Mouse (Mus musculus): Measurements from ENCODE around the gene Sesn3. TPM values are rescaled to one million over a fixed set of nuclear protein-coding genes. Genes with fewer than 3 reads are reported as not detected.
A peak's percentile ranks its signal among the peaks of the same experiment; 100 is the strongest.

The Sesn3 gene
- polyA plus RNA-seq, 1 experiment: 36.7 TPM

DNA sequence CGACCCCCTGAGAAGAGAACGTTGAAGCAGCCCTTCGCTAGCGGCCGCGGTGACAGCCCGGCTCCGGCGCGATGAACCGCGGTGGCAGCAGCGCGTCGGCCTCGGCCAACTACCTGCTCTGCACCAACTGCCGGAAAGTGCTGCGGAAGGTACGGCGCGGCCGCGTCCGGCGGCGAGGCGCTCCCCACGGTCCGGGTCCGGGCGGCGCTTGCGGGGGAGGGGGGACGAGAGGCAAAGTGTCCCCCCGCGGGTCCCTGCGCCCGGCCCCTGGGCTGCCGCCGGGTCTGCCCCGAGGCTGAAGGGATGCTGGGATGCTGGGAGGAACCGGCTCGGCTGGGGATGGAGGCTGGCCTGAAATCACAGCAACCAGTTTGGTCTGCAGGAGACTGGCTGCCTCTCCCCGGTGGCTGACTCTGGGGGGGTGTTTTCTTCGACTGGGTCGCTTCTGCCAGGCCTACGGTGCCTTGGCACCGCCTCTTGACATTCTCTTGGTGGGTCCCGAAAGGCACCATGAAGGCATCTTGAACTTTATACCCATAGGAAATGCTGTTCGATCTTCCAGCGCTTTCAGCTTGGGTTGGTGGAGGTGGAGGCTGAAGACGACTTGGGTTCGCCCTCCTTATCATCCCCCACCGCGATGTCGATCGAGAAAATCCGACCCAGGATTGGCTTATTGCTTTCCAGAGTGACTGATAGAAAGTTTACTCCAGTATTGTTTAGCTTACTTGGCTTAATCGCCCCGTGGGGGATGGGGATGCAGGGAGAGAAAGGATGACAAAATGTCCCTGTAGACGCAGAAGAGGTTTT, 1.8 kb downstream of the Sesn3 start:
- H3K27ac ChIP-seq (ENCODE audit: insufficient read depth, low read length): peak overlapping the region; percentile 55
- peaks cover 3% of the 10 kb centered on the region; the same call in 1 of the 2 replicates for H3K4me1 ChIP-seq (ENCODE audit: control insufficient read depth, insufficient read depth, low read length)
- no peak for TF ChIP-seq CTCF (IDR thresholded peaks at IDR 0.05; ENCODE audit: extremely low read depth, insufficient read depth, low read length)
- no peak for TF ChIP-seq POLR2A (IDR thresholded peaks at IDR 0.05; ENCODE audit: extremely low read depth, insufficient read depth, low read length)
- peak overlapping the region; percentile 79 for H3K4me3 ChIP-seq (ENCODE audit: insufficient read depth, low read length)

DNA sequence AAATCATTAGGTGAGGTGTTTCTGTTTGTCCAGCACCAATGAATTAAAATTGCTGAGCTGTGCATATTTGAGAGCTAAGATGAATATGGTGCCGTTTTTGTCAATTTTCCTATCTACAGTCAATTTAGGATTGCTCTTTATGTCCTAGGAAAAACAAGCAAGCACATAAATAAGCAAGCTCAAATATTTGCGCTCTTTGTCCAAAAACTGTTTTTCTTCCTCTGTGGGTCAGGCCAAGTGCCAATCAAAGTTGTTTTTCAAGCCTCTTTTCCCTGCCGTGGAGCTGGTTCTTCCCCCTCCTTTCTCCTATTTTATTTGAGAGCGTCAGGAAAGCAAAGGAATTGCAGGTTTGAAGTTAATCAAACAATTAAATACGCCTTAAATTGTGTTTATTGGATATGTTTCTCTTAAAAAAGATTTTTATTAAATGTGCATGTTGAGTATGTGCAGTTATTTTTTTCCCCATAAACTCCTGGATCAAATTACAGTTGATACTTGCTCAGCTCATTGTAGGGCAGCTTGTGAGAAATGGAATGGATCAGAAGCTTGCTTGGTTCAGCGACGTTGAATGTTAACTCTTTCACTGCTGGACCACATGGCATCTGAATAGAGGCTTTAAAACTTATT, 2.6 kb downstream of the Sesn3 start:
- Histone ChIP-seq H3K27ac (ENCODE audit: insufficient read depth, low read length) (no peak overlapping the region), H3K4me3 (ENCODE audit: insufficient read depth, low read length) (peak overlapping the region; percentile 79)

DNA sequence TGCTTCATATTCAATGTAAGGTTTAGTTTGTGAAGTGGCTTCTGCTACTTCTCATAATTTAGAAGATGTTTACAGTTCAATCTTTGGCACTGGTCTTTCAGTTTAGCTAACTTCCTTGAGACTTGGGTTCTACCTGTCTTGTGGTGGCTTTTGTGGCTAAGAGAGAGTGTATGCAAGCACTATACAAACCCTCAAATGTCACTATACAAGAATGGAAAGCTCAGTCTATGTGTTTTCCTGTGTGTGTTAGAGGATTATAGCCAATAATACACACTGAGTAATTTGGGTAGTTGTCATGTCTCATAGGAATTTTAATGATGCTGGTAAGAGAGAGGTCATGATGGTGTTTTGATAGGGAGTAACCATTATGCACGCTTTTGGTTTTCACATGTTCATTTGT, 5.8 kb downstream of the Sesn3 start:
- Histone ChIP-seq H3K27ac (ENCODE audit: insufficient read depth, low read length) (no peak overlapping the region), H3K4me3 (ENCODE audit: insufficient read depth, low read length) (no peak overlapping the region), H3K4me1 (ENCODE audit: control insufficient read depth, insufficient read depth, low read length) (peaks cover 5% of the 10 kb centered on the region)
- TF ChIP-seq CTCF (IDR thresholded peaks at IDR 0.05; ENCODE audit: extremely low read depth, insufficient read depth, low read length): no peak
- TF ChIP-seq POLR2A (IDR thresholded peaks at IDR 0.05; ENCODE audit: extremely low read depth, insufficient read depth, low read length): no peak

More for the DNA sequence above, 2.6 kb downstream of the Sesn3 start:
- peaks cover 3% of the 10 kb centered on the region; the same call in 1 of the 2 replicates for H3K4me1 ChIP-seq (ENCODE audit: control insufficient read depth, insufficient read depth, low read length)
- TF ChIP-seq POLR2A (IDR thresholded peaks at IDR 0.05; ENCODE audit: extremely low read depth, insufficient read depth, low read length) (0 out of 2 replicates have a peak, but pooled peaks have one; percentile 39), CTCF (IDR thresholded peaks at IDR 0.05; ENCODE audit: extremely low read depth, insufficient read depth, low read length) (no peak)

DNA sequence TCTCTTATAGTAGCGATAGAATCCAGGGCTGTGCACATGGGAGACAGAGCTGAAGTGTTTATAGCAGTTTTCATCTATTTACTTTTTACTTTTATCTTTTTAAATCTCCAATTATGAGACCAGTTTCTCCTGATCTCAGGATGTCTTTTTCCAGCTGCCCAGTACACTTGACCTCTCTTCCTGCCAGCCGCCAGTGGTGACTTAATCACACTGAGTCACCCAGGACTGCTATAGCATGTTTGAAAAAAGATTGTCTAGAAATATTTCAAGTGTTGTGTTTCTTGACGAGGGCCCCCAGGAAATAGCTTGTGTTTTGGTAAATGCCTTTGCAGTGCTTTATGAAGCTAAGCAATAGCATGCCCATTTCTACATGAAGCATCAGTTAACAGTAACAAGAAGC, 10.2 kb downstream of the Sesn3 start:
- H3K27ac ChIP-seq (ENCODE audit: insufficient read depth, low read length): no peak overlapping the region
- H3K4me1 ChIP-seq (ENCODE audit: control insufficient read depth, insufficient read depth, low read length): peaks cover 7% of the 10 kb centered on the region
- H3K4me3 ChIP-seq (ENCODE audit: insufficient read depth, low read length): no peak overlapping the region
- no peak for TF ChIP-seq POLR2A (IDR thresholded peaks at IDR 0.05; ENCODE audit: extremely low read depth, insufficient read depth, low read length)
- no peak for TF ChIP-seq CTCF (IDR thresholded peaks at IDR 0.05; ENCODE audit: extremely low read depth, insufficient read depth, low read length)

DNA sequence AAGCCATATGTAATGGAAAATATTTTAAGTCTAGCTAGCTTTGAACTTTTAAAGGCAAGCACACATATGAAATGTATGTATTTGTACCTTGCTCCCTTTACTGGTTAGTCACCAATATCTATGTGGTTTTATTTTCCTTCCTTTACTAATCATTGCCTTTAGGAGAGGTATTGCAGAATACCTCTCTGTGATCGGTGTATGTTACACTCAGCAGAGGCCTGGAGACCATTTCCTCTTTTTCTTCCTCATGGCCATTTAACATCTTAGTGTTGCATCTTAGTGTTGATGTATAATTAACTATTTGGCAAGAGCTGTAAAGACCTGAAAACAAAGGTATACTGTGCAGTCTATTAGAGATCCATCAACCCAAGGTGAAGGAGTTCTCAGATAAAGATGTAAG, 12.4 kb downstream of the Sesn3 start:
- H3K27ac ChIP-seq (ENCODE audit: insufficient read depth, low read length): no peak overlapping the region
- no peak overlapping the region for H3K4me3 ChIP-seq (ENCODE audit: insufficient read depth, low read length)
- peaks cover 5% of the 10 kb centered on the region for H3K4me1 ChIP-seq (ENCODE audit: control insufficient read depth, insufficient read depth, low read length)
- TF ChIP-seq POLR2A (IDR thresholded peaks at IDR 0.05; ENCODE audit: extremely low read depth, insufficient read depth, low read length) (no peak), CTCF (IDR thresholded peaks at IDR 0.05; ENCODE audit: extremely low read depth, insufficient read depth, low read length) (no peak)

- H3K27ac ChIP-seq (ENCODE audit: insufficient read depth, low read length): no peak overlapping the region
- H3K4me1 ChIP-seq (ENCODE audit: control insufficient read depth, insufficient read depth, low read length): peaks cover 5% of the 10 kb centered on the region
- TF ChIP-seq POLR2A (IDR thresholded peaks at IDR 0.05; ENCODE audit: extremely low read depth, insufficient read depth, low read length) (no peak), CTCF (IDR thresholded peaks at IDR 0.05; ENCODE audit: extremely low read depth, insufficient read depth, low read length) (no peak)
- H3K4me3 ChIP-seq (ENCODE audit: insufficient read depth, low read length): no peak overlapping the region
These were observed 13.6 kb downstream of the Sesn3 start for GRCm38 (mm10) chr9:14288500-14288899.

- TF ChIP-seq CTCF (IDR thresholded peaks at IDR 0.05; ENCODE audit: extremely low read depth, insufficient read depth, low read length): no peak
- no peak for TF ChIP-seq POLR2A (IDR thresholded peaks at IDR 0.05; ENCODE audit: extremely low read depth, insufficient read depth, low read length)
- Histone ChIP-seq H3K4me1 (ENCODE audit: control insufficient read depth, insufficient read depth, low read length) (peaks cover 3% of the 10 kb centered on the region), H3K27ac (ENCODE audit: insufficient read depth, low read length) (no peak overlapping the region), H3K4me3 (ENCODE audit: insufficient read depth, low read length) (no peak overlapping the region)
These were observed 19.0 kb downstream of the Sesn3 start for GRCm38 (mm10) chr9:14293866-14294265.

DNA sequence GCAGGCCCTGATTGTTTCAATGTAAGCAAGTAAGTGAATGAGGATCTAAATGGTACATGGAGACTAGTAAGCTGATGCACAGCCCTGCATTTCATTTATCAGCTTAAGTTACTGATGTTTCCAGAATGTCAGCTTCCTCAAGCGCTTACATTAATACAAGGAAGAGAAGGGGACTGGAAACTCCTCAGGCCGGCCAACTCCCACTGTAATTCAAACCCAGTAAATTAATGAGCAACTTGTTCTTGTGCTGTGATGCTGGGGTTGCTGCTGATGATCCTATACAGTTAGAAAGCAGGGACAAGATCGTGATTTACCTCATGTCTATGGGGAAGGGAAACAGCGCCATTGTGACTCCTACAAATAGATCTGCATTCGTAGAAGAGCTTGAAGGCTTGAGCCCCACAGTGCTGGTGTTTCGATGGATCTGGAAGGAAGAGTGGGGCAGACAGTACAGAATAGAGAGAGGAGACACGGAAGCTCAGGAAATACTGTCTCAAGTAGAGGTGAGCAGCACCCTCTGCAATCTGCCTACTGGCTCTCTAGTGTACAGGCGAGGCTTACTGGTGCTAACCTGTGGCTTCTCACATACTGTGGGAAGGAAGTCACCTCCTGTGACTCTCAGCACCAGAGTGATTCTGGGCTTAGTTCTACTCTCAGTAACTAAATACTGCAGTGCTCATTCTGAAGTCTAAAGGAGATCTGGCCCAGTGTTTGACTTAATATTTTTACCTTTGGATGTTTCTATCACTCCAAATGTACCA, 21.0 kb downstream of the Sesn3 start:
- Histone ChIP-seq H3K4me1 (ENCODE audit: control insufficient read depth, insufficient read depth, low read length) (peaks cover 4% of the 10 kb centered on the region), H3K27ac (ENCODE audit: insufficient read depth, low read length) (no peak overlapping the region), H3K4me3 (ENCODE audit: insufficient read depth, low read length) (no peak overlapping the region)
- no peak for TF ChIP-seq POLR2A (IDR thresholded peaks at IDR 0.05; ENCODE audit: extremely low read depth, insufficient read depth, low read length)
- no peak for TF ChIP-seq CTCF (IDR thresholded peaks at IDR 0.05; ENCODE audit: extremely low read depth, insufficient read depth, low read length)

DNA sequence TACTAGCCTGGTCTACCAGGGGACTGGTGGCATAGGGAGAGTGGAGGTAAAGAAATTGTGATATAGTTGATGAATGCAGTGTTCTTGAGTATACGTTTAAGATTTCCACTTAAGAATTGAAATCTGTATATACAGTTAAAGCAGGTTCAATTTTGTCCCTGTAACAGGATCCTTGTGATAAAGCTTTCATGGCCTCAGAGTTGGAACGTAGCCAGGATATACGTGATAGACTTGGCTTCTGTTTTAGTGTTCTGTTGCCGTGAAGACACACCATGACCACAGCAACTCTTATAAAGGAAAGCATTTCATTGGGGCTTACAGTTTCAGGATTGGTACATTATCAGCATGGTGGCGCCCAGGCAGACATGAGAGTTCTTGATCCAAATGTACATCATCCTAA, 22.3 kb downstream of the Sesn3 start:
- TF ChIP-seq POLR2A (IDR thresholded peaks at IDR 0.05; ENCODE audit: extremely low read depth, insufficient read depth, low read length) (no peak), CTCF (IDR thresholded peaks at IDR 0.05; ENCODE audit: extremely low read depth, insufficient read depth, low read length) (no peak)
- Histone ChIP-seq H3K4me3 (ENCODE audit: insufficient read depth, low read length) (no peak overlapping the region), H3K27ac (ENCODE audit: insufficient read depth, low read length) (no peak overlapping the region), H3K4me1 (ENCODE audit: control insufficient read depth, insufficient read depth, low read length) (peaks cover 4% of the 10 kb centered on the region)

All from cortical plate, adult 2 months (tissue).